Mouse (Mus musculus) liver, adult 2 months (tissue): Measurements from ENCODE around the gene Wipf3.

ENCODE experiments used
- CTCF ChIP-seq: fragments of 200-500 bp; IDR thresholded peaks from 2 replicates; pipeline ENCODE4 v1.5.1; 2011; ENCODE audit warnings: low read depth, low read length, control low read depth
- POLR2A ChIP-seq: fragments of 200-500 bp; IDR thresholded peaks from 2 replicates; pipeline ENCODE4 v1.6.1; 2011; ENCODE audit warnings: low read length, control low read depth; ENCODE audit not compliant: insufficient read depth; ENCODE audit errors: extremely low read depth

- TF ChIP-seq POLR2A, result no peak
- TF ChIP-seq CTCF, result peak; percentile 28; the same call in 1 of the 2 replicates
These were observed 31.7 kb downstream of the Wipf3 start for GRCm38 (mm10) chr6:54460915-54461671.
